Mouse (Mus musculus): ENCODE results near the gene Grin2b.

Gene Grin2b

DNA sequence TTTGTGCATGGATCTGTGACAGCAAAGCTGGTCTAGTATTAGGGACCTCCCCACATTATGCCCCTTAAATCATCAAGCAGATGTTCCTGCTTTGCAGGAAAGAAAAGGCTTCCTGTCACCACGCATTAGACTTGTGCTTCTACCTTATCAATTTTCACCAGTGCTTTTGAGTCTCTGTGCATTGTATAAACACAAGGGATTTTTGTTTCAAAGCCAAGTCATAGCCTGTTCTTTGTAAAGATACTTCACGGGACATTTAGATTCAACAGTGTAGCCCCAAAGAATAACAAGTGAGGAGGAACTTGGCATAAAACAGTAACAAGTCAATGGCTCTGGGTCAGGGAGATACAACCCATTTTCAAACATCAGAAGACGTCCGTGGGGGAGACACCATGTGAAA, 498.9 kb downstream of the Grin2b start:
- DNase-seq = no peak

GRCm38 (mm10) chr6:135672003-135672402, 501.3 kb downstream of the Grin2b start:
- DNase-seq = no peak

Data from right cerebral cortex, postnatal 25 days (tissue).